Mouse (Mus musculus) kidney, postnatal 36 days (tissue): ENCODE results near the gene Grb2.
"Not testable (repeated sequence)": the region's sequence is repeated elsewhere in the genome, so short reads cannot be mapped to it uniquely, and the experiment has no call there.

Experiments used
- DNase-seq, 2 experiments: peaks; one replicate each; pipeline ENCODE4 v3.0.0; 2021 to 2022; ENCODE audit warnings: mixed read lengths in 2 of 2

Grb2 gene

DNA sequence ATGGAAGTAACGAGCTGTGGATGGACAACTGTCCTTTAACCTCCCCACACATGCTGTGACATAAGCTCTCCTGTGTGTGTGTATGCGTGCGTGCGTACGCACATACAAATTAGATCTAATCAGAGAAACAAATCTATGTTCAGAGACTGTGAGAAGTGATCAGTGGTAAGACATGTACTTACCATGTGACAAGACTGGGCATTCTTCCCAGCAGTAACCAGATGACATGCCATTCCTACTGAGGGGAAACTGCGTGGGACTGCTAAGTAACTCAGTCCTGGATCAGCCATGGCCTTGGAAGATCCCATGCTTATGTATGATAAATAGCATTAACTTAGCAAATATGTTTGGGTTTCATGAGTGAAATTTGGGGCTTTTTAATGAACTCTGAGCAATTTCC lies 23.5 kb downstream of the Grb2 start:
- peak in 1 of 2 experiments; percentile 37 for DNase-seq

DNA sequence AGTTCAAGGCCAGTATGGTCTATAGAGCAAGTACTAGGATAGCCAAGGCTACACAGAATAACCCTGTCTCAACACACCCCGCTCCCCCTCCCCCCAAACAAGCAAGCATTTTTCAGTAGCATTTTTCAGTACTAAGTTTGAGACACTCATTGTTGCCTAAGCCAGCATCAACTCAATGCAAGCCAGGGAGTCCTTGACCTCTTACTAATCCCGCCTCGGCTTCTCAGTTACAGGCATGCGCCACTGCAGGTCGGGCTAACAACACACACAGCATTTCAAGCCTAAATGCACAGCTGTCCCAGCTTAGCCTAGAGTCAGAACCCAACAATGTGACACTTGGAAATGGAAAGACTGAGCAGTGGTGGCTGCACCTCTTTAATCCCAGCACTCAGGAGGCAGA lies 25.1 kb downstream of the Grb2 start:
- DNase-seq = no peak

DNA sequence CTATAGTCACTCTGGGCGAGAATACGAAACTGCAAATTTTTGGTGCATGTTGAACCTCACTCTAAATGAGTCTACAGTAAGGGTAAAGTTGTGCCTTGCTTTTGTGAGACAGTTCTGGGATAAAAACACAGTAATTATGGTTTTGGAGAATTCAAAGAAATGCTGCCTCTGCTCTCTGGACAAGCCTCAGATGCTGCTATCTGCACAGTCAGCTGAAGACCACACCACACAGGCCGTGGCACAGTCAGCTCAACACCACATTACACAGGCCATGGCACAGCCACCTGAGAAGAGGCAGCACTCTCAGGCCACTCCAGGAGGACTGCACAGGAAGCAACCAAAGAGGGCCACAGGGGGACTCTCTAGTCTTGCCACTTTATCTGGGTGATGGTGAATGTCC lies 26.0 kb downstream of the Grb2 start:
- no peak for DNase-seq

DNA sequence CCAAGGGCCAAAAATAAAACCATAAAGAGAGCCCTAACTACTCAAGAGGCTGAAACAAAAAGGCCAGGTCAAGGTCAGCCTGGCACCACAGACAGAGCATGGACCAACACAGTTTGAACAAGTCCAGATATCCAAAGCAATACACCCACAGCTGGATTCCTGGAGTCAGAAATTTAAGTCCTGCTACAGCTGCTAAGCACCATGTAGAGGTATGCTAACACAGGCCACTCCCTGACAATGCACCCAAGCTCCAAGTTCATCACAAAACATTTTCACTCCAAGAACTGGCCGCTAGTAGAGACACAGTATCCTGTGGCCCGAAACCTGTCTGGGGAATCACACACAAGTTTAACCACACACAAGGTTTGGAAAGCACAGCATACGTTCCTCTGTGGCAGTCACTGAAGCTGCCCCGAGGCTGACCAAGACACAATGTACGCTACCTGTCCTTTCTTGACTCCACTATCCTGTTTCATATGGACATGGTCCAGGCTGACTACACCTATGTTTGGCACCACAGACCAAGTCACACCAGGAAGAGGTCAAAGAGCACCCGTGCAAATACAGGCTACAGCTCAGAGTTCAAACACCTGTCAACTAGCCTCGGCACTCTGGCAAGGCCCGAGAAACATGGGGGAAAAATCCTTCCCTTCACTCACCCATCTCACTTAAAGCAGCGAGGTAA lies 28.7 kb downstream of the Grb2 start:
- peak; percentile 52 to 55 for DNase-seq

DNA sequence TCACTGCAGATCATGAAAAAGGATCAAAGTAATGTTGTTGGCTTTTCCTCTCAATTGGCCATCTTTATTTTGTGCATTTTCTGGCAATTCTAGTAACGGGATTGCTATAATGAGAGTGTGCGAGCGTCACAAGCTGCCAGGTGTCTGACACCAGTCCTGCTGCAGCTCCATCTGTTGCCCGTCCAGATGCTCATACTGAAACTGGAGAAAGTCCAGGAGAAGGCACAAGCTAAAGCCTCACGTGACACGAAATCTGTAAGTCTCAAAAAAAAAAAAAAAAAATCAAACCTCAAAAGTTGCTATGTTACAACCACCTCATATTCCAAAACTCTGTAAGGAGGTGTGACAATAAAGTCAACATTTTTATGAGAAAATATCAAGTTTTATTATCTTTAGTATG lies 29.5 kb downstream of the Grb2 start:
- DNase-seq = no peak

DNA sequence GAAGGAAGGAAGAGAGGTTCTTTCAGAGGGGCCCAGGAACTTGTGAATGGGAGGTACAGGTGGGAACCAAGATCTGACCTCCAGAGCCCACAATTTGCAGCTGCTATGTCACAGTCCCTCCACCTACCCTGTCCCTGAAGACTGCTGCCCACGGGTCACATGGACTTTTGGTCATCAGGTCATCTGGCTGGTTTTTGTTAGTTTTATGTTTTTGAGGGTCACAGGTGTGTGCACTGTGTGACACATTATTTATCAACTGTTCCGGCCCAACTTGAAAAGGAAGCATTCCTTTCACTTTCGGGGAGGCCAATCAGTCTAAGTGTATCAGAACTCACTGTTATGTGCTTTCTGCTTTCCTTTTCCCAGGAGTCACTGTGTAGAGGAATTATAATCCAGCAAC lies 30.9 kb downstream of the Grb2 start:
- DNase-seq = no peak

DNA sequence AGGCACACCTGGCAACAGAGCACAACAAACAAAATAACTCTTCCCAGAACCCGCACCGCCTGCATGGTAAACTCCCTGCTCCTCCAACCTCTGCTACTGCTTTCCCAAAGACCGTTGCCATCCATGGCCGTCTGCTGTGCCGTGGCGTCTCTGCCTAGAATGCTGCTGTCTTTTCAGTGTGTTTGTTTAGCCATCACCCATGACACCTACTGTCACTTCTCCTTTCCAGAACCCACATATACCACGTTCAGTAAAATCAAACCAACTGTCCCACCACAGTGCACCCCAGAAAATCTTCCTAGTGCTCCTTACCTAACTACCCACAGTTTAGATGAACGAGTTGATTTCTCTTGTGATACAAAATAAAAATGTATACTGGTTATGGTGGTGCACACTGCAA lies 31.7 kb downstream of the Grb2 start:
- DNase-seq = no peak

DNA sequence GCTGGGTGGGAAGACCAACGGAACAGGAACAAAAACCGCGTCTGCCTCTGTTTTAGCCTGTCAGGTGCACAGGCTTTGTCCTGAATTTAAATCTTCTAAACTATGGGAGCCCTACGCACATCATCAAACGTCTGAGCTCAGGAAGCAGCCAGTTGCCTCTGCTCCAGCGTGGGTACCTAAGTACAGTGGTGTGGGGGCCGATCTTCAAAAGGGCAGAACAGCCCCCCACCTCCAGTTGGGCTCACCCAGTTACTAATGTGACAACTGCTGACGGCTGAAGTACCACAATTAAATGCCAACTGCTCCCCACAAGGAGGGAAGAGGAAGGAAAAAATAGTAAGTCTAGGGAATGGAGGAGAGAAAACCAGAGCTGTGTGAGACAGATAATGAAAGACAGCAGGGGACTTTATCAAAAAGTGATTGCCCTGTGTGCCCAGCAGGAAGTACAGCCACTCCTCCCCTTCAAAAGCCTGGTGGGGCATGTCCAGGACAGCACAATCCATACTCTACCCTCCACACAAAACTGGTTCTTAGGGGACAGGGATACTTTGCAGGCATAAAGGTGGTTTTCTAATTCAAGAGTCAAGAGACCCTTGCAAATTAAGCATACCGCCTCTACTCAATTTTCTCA lies 34.0 kb downstream of the Grb2 start:
- DNase-seq = no peak

DNA sequence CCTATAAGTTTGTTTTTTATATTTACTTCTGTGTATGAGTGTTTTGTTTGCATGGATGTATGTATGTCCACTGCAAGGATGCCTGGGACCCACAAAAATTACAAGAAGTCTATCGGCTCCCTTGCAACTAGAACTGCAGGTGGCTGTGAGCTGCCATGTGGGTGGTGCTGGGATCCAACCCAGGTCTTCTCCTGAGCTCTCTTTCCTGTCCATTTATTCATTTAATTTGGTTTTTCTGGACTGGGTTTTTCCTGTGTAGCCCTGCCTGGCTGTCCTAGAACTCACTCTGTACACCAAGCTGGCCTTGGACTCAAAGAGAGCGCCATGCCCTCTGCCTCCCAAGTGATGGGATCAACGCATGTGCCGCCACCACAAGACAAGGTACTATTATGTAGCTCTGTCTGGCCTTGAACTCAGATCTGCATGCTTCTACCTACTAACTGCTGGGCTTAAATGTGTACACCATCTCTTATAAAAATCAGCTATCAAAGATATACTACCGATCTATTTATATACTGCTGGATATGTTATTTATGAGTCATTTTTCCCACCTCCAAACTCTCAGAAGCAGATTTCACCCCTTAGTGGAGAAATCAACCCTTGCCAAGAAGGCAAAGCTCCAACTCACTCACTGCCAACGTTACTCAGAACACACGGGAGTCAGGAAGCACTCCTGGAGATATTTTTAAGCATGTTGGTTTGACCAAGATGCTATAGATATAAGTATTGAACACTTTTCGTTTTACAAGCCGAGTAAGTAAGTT lies 34.7 kb downstream of the Grb2 start:
- no peak for DNase-seq

DNA sequence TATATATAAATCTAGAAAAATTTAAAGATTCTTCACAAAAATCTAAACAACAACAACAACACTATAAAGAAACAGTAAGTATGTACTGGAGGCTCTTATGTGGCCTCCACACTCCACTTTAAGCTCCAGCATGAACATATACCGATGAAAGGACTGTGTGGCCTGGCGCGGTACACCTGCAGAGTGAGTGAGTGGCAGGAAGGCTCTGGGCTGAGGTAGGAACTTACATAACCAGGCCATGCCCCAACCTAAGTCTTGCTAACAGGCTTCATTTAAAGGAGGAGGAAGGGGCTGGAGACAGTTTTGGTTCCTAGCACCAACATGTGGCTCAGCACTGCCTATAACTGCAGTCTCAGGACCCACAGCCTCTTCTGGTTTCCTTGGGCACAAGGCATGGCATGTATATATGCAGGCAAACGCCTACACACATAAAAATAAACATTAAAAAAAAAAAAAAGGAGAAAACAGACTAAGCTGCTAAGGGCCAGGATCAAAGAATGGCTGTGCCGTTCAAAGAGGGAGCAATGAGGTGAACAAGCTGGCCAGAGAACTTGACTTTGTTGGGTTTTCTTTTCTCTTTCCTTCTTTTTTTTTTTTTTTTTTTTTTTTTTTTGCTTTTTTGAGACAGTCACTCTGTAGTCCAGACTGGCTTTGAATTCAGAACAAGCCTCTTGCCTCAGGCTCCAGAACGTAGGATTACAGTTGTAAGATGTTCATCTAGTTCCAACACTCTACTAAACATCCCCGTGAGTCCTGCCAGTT lies 36.0 kb downstream of the Grb2 start:
- no peak for DNase-seq

DNA sequence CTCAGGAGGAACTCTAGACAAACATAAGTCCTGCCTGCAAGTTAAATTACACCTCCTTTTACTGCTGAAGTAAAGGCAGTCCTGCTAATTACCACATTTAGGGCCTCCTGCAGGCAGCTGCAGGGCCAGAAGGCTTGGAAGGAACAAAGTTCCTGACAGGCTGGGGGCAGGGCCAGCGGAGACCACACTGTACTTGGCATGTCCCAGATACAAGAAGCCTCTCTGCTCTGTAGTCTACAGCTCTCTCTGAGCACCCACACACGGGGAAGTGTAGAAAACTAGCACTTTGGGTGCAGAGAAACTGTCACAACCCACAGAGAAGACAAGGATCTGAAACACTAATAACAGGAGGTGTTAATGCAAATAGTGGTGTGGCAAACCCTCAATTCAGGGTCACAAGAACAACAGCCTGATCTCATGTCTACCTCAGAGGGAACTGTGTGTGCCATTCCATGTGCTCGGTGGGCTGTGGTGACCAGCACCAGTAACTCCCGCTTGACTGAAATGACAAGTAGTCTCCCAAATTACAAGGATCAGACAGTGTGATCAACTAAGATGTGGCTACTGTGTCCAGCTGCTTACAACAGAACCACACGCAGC lies 37.8 kb downstream of the Grb2 start:
- DNase-seq = peak; percentile 65 to 76

DNA sequence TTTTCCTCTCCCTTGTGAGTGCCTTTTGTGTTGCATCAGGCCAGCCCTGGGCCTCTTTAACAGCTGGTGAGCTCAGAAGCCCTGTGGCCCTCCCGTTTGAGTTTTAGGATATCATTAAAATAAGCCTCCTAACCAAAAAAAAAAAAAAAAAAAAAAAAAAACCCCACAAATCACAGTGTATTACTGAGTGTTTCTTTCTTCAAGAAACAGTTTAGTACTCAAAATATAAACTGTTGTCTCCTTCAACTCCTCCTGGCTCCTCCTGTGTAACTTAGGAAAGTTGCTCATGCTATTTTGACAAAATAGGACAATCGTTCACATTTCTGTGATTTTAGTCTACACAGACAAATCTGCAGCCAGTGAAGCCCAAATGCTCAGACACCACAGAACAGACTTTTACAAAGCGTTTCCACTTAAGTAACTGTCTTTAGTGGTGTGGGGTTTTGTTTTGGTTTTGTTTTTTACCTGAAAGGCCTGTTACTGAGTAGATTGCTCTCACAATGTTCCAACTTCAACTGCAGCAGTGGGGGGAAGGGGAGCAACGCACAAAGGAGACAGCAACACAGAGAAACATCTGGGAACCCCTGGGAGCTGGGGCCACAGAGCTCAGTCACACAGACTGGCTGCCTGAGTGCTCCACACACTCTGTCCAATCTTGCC lies 44.6 kb downstream of the Grb2 start:
- no peak for DNase-seq

DNA sequence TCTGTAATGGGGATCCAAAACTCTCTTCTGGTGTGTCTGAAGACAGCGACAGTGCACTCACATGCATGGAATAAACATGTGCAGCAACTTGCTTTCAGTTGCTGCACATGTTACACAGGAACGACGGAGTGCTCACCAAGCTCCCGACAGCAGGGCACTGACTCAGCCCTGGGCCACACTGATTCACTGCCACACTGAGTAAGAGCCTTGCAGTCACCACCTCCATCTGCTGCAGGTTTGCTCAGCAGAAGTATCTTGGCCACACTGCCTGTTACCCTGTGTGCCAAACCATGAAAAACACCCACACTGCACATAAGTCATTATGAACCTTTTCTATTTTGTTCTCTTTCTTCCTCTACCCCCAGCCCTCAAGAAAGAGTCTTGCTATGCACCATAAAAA lies 48.0 kb downstream of the Grb2 start:
- no peak for DNase-seq

DNA sequence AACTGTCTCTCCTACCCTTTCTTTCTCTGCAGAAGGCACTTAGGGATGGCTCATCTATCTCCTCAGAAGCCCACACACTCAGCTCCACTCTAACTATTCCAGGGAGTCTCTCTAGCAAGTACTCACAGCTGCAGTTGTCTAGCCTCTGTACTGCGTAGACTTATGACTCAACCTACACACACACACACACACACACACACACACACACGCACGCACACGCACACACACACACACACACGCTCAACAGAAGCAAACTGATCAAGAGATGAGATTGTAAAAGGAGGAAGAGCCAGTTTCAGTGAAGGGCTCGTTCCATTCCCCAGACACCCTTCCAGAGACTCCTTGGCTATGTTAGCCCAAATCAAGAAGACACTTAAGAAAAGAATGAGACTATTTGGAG lies 49.9 kb downstream of the Grb2 start:
- DNase-seq = no peak

DNA sequence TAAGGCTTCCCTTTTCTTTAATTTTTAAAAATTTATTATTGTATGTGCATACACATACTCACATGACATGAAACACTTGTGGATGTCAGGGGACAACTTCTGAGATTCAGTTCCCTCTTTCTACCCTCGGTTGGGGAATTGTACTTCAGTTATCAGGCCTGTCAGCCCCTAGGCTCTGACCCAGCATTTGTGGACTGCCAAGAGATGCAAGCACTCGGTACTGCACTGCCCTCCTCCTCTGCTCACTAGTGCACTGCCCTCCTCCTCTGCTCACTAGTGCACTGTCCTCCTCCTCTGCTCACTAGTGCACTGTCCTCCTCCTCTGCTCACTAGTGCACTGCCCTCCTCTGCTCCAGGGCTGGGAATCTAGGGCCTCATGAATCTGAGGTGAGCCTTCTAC lies 54.3 kb downstream of the Grb2 start:
- DNase-seq = no peak

DNA sequence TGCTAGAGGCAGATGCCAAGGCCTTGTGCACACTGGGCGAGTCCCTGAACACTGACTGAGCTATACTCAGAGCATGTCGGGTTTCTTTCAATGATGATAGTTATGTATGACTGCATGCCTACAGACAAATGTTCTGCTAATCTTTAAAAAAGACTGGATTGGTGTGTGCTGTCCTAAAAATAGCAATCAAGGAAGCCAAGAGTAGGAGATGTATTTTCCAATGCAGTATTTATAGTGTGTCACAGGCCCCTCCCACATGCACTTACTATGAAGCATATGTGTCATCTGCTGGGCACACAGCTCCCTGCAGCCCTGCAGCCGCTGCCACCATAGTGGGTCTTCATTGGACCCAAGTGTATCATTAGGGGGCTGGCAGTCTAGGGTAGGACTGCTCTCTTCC lies 55.2 kb downstream of the Grb2 start:
- no peak for DNase-seq

DNA sequence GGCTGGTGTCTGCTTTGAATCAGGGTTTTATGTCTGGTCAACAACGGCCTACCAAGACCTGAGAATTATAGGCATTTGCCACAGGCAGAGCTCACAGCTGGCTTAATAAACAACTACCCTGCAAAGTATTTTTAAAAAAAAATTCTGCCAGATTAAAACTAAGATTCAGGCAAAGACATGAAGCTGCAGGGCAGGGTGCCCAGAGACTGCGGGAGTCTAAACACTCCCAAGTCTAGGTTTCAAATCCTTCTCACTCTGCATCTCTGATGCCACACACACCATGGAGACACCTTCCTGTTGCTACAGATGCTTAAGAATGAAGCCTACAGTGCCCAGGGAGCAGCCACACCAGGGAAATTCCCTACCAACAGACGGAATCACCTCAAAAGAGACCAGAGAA lies 56.7 kb downstream of the Grb2 start:
- peak in 1 of 2 experiments; percentile 45 for DNase-seq

DNA sequence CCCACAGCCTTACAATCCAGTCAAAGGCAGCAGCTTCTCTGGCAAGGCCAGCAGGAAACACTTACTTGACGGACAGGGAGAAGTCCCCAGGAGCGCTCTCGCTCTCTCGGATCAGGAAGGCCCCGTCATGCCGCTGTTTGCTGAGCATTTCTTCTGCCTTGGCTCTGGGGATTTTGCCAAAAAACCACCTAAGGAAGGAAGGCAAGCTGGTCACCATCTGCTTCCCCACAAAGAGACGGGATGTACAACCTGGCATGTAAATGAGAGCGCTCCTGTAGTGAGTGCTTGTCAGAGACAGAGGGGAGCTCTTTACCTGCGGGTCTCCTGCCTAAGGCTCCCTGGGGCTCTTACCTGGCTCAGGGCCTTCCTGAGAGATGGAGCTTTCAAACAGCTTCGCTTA lies 58.7 kb downstream of the Grb2 start:
- DNase-seq = peak; percentile 32 to 37

DNA sequence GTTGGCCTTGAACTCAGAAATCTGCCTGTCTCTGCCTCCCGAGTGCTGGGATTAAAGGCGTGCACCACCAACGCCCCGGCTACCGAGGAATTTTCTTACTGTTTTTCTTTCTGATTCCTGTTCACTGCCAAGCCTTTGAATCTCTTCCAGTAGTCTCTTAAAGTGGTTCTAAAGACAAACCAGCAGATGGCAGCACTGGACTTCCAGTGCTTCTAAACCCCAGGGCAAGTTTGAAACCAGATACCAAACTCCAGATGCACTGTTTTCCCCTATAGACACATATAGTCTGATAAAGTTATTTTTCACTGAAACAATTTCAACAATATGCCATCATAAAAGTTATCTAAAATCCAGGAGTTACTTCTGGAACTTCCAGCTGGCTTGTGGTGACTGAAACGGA lies 60.9 kb downstream of the Grb2 start:
- peak; percentile 68 to 74 for DNase-seq

DNA sequence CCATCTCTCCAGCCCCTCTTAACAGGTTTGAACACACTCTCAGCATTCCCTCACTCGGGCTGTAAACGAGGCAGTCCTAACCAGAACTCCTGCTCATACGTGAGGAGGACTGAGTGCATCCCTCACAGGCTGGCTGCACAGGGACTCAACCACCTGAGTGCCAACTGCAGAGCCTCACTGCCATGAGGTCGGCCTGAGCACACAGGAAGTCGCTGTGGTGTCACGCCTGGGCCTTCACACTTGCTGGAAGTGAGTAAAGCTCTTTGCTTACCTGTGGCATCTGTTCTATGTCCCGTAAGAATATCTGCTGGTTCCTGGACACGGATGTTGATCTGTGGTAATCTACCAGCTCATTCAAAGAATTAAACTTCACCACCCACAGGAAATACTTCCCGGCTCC lies 62.0 kb downstream of the Grb2 start:
- DNase-seq = no peak

DNA sequence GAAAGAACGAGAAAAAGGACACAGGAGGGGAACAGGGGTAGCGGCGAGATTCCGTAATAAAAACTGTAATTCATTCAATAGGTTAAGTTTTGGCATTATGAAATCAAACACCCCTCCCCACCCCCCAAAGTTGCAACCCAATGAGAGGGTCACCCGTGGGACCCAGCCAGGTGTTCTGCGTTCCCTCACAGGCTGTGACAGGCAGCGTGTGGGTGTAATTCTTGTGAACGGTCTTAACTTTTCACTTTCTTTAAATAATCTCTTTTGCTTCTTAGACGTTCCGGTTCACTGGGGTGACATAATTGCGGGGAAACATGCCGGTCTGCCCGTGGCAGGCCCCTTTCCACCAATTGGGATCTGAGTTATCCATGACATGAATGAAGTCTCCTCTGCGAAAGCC lies 62.9 kb downstream of the Grb2 start:
- DNase-seq = not testable (repeated sequence)

DNA sequence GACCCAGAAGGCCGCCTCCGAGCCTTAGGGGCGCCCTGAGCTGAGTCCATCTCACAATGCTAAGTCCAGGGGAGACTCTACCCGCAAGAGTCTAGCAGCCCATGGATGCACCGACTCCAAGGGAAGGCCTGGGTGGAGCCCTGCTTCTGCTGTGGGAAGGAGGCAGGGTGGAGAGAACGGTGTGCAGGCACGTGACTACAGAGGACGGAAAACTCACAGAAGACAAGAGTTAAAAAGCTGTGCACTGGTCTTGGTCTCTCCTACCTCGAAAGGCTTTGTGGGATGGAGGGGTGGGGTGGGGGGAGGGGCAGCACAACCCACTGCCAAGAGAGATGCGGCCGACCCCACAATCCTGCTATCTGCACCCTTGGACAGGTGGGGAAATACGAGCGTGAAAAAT lies 64.1 kb downstream of the Grb2 start:
- DNase-seq = no peak
